Mouse (Mus musculus) spleen, adult 2 months (tissue): ENCODE results near the gene Immp2l.

ENCODE experiments used
- CTCF ChIP-seq: fragments of 200-500 bp; IDR thresholded peaks from 2 replicates; pipeline ENCODE4 v1.5.1; 2011; ENCODE audit warnings: mild to moderate bottlenecking, inconsistent platforms; ENCODE audit not compliant: insufficient read depth, insufficient read length, insufficient replicate concordance; ENCODE audit errors: extremely low read depth
- POLR2A ChIP-seq: fragments of 200-500 bp; IDR thresholded peaks from 2 replicates; pipeline ENCODE4 v1.6.1; 2011; ENCODE audit warnings: low read depth, low read length, inconsistent platforms

DNA sequence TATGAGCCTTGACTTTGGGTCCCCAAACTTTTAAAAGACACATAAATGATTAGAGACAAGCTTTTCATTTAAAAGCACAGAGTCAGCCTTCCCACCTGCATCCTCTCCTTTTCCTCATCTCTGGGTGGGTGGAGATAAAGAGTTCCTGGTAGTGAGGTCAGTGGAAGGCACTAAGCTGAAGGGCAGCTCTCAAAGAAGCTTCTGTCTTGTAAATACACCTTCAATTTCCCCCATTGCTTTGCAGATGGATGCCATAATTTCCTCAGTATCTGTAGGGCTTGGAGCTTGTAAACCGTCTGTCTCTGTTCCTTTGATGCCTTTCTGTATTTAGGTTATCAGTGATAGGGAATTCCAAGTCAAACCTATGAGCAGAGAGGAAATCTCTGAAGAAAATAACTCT is 362.8 kb downstream of the Immp2l start:
- TF ChIP-seq CTCF, result no peak
- TF ChIP-seq POLR2A, result no peak
